Mouse (Mus musculus): Measurements from ENCODE around the gene Mlf2. TPM values are rescaled to one million over a fixed set of nuclear protein-coding genes. Genes with fewer than 3 reads are reported as not detected.

The Mlf2 gene
- polyA plus RNA-seq, 1 experiment from 2014 or later, result 362 TPM

GRCm38 (mm10) chr6:124900801-124901480 lies 30.2 kb upstream of the Mlf2 start:
- Histone ChIP-seq H3K4me3 (replicated peaks) (no peak overlapping the region), H3K9ac (no peak overlapping the region), H3K9me3 (no peaks in the 10 kb centered on the region), H3K27ac (no peak overlapping the region), H3K4me1 (peaks cover 6% of the 10 kb centered on the region; the same call in 1 of the 2 replicates), H3K27me3 (replicated peaks) (no peaks in the 10 kb centered on the region), H3K36me3 (no peaks in the 10 kb centered on the region), H3K4me2 (no peak overlapping the region)
- 48% methylated on average over 10 of the region's 10 CpGs for WGBS
- no peak for ATAC-seq (ENCODE audit: insufficient read depth, low FRiP score, low read depth)

GRCm38 (mm10) chr6:124901851-124902250 lies 29.3 kb upstream of the Mlf2 start:
- no peak for ATAC-seq (ENCODE audit: insufficient read depth, low FRiP score, low read depth)
- no peaks in the 10 kb centered on the region for H3K9me3 ChIP-seq
- H3K36me3 ChIP-seq, result no peaks in the 10 kb centered on the region
- no peak overlapping the region for H3K27ac ChIP-seq
- H3K4me1 ChIP-seq, result peaks cover 6% of the 10 kb centered on the region; the same call in 1 of the 2 replicates
- no peak overlapping the region for H3K4me2 ChIP-seq
- no peak overlapping the region for H3K9ac ChIP-seq
- H3K27me3 ChIP-seq (replicated peaks), result no peaks in the 10 kb centered on the region
- no peak overlapping the region for H3K4me3 ChIP-seq (replicated peaks)

GRCm38 (mm10) chr6:124903580-124904151 lies 27.5 kb upstream of the Mlf2 start:
- WGBS, result 0% methylated on average over 23 of the region's 23 CpGs
- H3K36me3 ChIP-seq, result no peaks in the 10 kb centered on the region
- peak overlapping the region; percentile 43 for H3K9ac ChIP-seq
- peaks cover 6% of the 10 kb centered on the region; the same call in 1 of the 2 replicates for H3K4me1 ChIP-seq
- H3K27ac ChIP-seq, result peak overlapping the region; percentile 99
- peak overlapping the region; percentile 55 for H3K4me3 ChIP-seq (replicated peaks)
- H3K9me3 ChIP-seq, result no peaks in the 10 kb centered on the region
- ATAC-seq (ENCODE audit: insufficient read depth, low FRiP score, low read depth), result peak; percentile 83
- no peaks in the 10 kb centered on the region for H3K27me3 ChIP-seq (replicated peaks)
- H3K4me2 ChIP-seq, result peak overlapping the region; percentile 88

- Histone ChIP-seq H3K4me3 (replicated peaks) (peak overlapping the region; percentile 55), H3K9me3 (no peaks in the 10 kb centered on the region), H3K4me2 (peak overlapping the region; percentile 88), H3K27ac (peak overlapping the region; percentile 99), H3K9ac (peak overlapping the region; percentile 43), H3K36me3 (no peaks in the 10 kb centered on the region), H3K4me1 (peaks cover 6% of the 10 kb centered on the region; the same call in 1 of the 2 replicates), H3K27me3 (replicated peaks) (no peaks in the 10 kb centered on the region)
- WGBS, result 8% methylated on average over 23 of the region's 24 CpGs
- ATAC-seq (ENCODE audit: insufficient read depth, low FRiP score, low read depth), result peak; percentile 71
These were observed 26.8 kb upstream of the Mlf2 start for GRCm38 (mm10) chr6:124904161-124904981.

GRCm38 (mm10) chr6:124904991-124905860 lies 26.0 kb upstream of the Mlf2 start:
- no peak for ATAC-seq (ENCODE audit: insufficient read depth, low FRiP score, low read depth)
- Histone ChIP-seq H3K4me1 (peaks cover 14% of the 10 kb centered on the region), H3K9ac (no peak overlapping the region), H3K27me3 (replicated peaks) (0 out of 2 replicates have a peak, but pooled peaks cover 7% of the 10 kb centered on the region), H3K4me3 (replicated peaks) (peak overlapping the region; percentile 55; the same call in 1 of the 2 replicates), H3K27ac (peak overlapping the region; percentile 99), H3K9me3 (no peaks in the 10 kb centered on the region), H3K36me3 (no peaks in the 10 kb centered on the region), H3K4me2 (peak overlapping the region; percentile 88)
- WGBS, result 42% methylated on average over 15 of the region's 16 CpGs

GRCm38 (mm10) chr6:124907767-124908166 lies 23.4 kb upstream of the Mlf2 start:
- WGBS, result 69% methylated on average over 1 of the region's 1 CpGs
- no peaks in the 10 kb centered on the region; the same call in 1 of the 2 replicates for H3K36me3 ChIP-seq
- H3K27me3 ChIP-seq (replicated peaks), result 0 out of 2 replicates have a peak, but pooled peaks cover 7% of the 10 kb centered on the region
- H3K4me2 ChIP-seq, result no peak overlapping the region
- no peak for ATAC-seq (ENCODE audit: insufficient read depth, low FRiP score, low read depth)
- no peaks in the 10 kb centered on the region for H3K9me3 ChIP-seq
- no peak overlapping the region for H3K4me3 ChIP-seq (replicated peaks)
- no peak overlapping the region for H3K9ac ChIP-seq
- H3K4me1 ChIP-seq, result peaks cover 16% of the 10 kb centered on the region
- H3K27ac ChIP-seq, result no peak overlapping the region

- 7% methylated on average over 30 of the region's 32 CpGs for WGBS
- no peak overlapping the region for H3K27ac ChIP-seq
- H3K4me2 ChIP-seq, result peak overlapping the region; percentile 52
- no peak overlapping the region for H3K9ac ChIP-seq
- H3K9me3 ChIP-seq, result no peaks in the 10 kb centered on the region
- H3K27me3 ChIP-seq (replicated peaks), result 0 out of 2 replicates have a peak, but pooled peaks cover 7% of the 10 kb centered on the region
- ATAC-seq (ENCODE audit: insufficient read depth, low FRiP score, low read depth), result peak; percentile 23; the same call in 1 of the 2 replicates
- peaks cover 29% of the 10 kb centered on the region for H3K4me1 ChIP-seq
- H3K4me3 ChIP-seq (replicated peaks), result peak overlapping the region; percentile 12; the same call in 1 of the 2 replicates
- peaks cover 19% of the 10 kb centered on the region for H3K36me3 ChIP-seq
These were observed 21.2 kb upstream of the Mlf2 start for GRCm38 (mm10) chr6:124910032-124910431.

- Histone ChIP-seq H3K9me3 (no peaks in the 10 kb centered on the region), H3K9ac (no peak within 1 kb of the TSS), H3K4me2 (peak within 1 kb of the TSS; percentile 35), H3K36me3 (peaks cover 19% of the 10 kb centered on the region), H3K27ac (0 out of 2 replicates have a peak within 1 kb of the TSS, but pooled peaks have one; percentile 26), H3K4me3 (replicated peaks) (no peak within 1 kb of the TSS), H3K27me3 (replicated peaks) (0 out of 2 replicates have a peak, but pooled peaks cover 7% of the 10 kb centered on the region), H3K4me1 (peaks cover 43% of the 10 kb centered on the region)
- no peak for ATAC-seq (ENCODE audit: insufficient read depth, low FRiP score, low read depth)
- WGBS, result 10% methylated on average over 13 of the region's 13 CpGs
These were observed 19.5 kb upstream of the Mlf2 start, which contains the start of gene Lag3 for GRCm38 (mm10) chr6:124911533-124912218. Lag3 (minus strand) TSS chr6:124911705.

GRCm38 (mm10) chr6:124913214-124913613 lies 18.0 kb upstream of the Mlf2 start:
- H3K4me2 ChIP-seq, result no peak overlapping the region
- H3K4me1 ChIP-seq, result peaks cover 43% of the 10 kb centered on the region
- H3K9me3 ChIP-seq, result no peaks in the 10 kb centered on the region
- no peak for ATAC-seq (ENCODE audit: insufficient read depth, low FRiP score, low read depth)
- 61% methylated on average over 6 of the region's 6 CpGs for WGBS
- H3K27ac ChIP-seq, result no peak overlapping the region
- peaks cover 19% of the 10 kb centered on the region for H3K36me3 ChIP-seq
- H3K9ac ChIP-seq, result no peak overlapping the region
- H3K4me3 ChIP-seq (replicated peaks), result no peak overlapping the region
- H3K27me3 ChIP-seq (replicated peaks), result 0 out of 2 replicates have a peak, but pooled peaks cover 7% of the 10 kb centered on the region

- ATAC-seq (ENCODE audit: insufficient read depth, low FRiP score, low read depth), result no peak
- Histone ChIP-seq H3K9me3 (no peaks in the 10 kb centered on the region), H3K27ac (no peak overlapping the region), H3K4me2 (no peak overlapping the region), H3K4me3 (replicated peaks) (no peak overlapping the region), H3K4me1 (peaks cover 48% of the 10 kb centered on the region), H3K36me3 (peaks cover 19% of the 10 kb centered on the region), H3K27me3 (replicated peaks) (0 out of 2 replicates have a peak, but pooled peaks cover 7% of the 10 kb centered on the region), H3K9ac (no peak overlapping the region)
- 76% methylated on average over 14 of the region's 14 CpGs for WGBS
These were observed 17.4 kb upstream of the Mlf2 start for GRCm38 (mm10) chr6:124913721-124914285.
